21 mouse cellular contexts compared by ENCODE assay signal in the genomic region with DNA sequence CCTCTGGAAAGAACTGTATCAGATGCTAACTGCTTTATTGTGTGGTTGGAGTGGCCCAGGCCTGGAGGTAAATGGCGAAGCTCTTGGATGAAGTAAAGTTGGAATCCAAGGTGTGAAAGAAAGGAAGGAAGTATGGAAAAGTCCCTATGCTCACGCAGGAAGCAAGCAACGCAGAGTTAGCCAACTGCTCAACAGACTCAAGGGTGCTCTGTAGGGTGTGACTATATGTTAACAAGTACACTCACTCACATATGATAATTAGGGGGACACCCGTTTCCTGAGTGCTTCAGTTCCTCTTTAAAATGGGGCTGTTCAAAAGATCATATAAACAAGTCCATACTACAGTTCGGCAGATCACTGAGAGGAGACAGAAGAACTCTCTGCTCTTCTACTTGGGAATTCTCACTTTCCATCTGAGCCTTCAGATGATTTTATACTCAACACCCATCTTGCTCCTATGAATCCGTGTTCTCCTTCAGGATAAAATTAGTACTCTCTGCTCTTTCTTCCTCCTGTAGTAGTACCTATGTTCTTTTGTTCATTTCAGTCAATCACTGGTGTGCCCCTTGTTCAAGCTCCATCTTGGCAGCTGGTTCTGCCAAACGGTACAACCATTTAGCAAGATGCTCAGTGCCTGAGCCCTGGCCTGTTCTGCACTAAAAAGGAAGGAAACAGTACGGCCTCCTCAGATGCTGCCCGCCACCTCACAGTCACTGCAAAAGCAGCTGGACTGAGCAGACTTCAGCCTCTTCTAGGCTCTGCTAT. TPM values are rescaled to one million over a fixed set of nuclear protein-coding genes. Genes with fewer than 3 reads are reported as not detected.
DNase-seq lines count a peak whose midpoint lies in the region; ATAC-seq lines count a peak whose summit lies in the region.
"Had no signal": no experiment of that assay in that cellular context is flagged by ENCODE, and none has a peak within 500 bp of the region (broad histone marks: within the 10 kb centered on the region; RNA-seq: fewer than 3 reads in every experiment).

No protein-coding gene starts in this region.

- H3K9me3 ChIP-seq in forebrain, embryonic 12.5 days: no peaks in the 10 kb centered on the region
- no peaks in the 10 kb centered on the region for H3K9me3 ChIP-seq in forebrain, embryonic 15.5 days
- H3K9me3 ChIP-seq in limb, embryonic 10.5 days (replicated peaks): no peaks in the 10 kb centered on the region
- H3K9me3 ChIP-seq: embryonic facial prominence, embryonic 10.5 days; heart, embryonic 15.5 days; hindbrain, embryonic 15.5 days; midbrain, embryonic 12.5 days; stomach, embryonic 15.5 days had no signal

- no peaks in the 10 kb centered on the region for H3K4me1 ChIP-seq in forebrain, embryonic 12.5 days
- peaks cover 5% of the 10 kb centered on the region for H3K4me1 ChIP-seq in forebrain, embryonic 15.5 days
- H3K4me1 ChIP-seq in limb, embryonic 10.5 days: peaks cover 18% of the 10 kb centered on the region
- H3K4me1 ChIP-seq: heart, embryonic 15.5 days; hindbrain, embryonic 15.5 days; midbrain, embryonic 12.5 days; stomach, embryonic 15.5 days had no signal

- 81% methylated on average over 9 of the region's 9 CpGs for WGBS in forebrain, embryonic 12.5 days
- 60% methylated on average over 9 of the region's 9 CpGs for WGBS in forebrain, embryonic 15.5 days
- WGBS in limb, embryonic 10.5 days: 81% methylated on average over 9 of the region's 9 CpGs

- no peak for ATAC-seq in forebrain, embryonic 12.5 days (ENCODE audit: low FRiP score)
- ATAC-seq in forebrain, embryonic 15.5 days (replicated peaks): no peak
- peak; percentile 75 for ATAC-seq in granulocyte monocyte progenitor cell, adult 5-6 weeks (replicated peaks; ENCODE audit: poor library complexity, severe bottlenecking)
- ATAC-seq in neutrophil, adult 5-6 weeks (ENCODE audit: extremely low read depth, insufficient number of reproducible peaks, low FRiP score, poor library complexity, severe bottlenecking): peak; percentile 85

- no peak overlapping the region for H3K9ac ChIP-seq in forebrain, embryonic 12.5 days
- H3K9ac ChIP-seq in forebrain, embryonic 15.5 days (replicated peaks): no peak overlapping the region
- H3K9ac ChIP-seq: heart, embryonic 15.5 days; hindbrain, embryonic 15.5 days; midbrain, embryonic 12.5 days; stomach, embryonic 15.5 days had no signal

- peak; percentile 12 for DNase-seq in spleen, adult 12 weeks (ENCODE audit: low spot score)
- DNase-seq in spleen, postnatal 10 days (ENCODE audit: low spot score in 2 of 2): no peak
- DNase-seq in limb, embryonic 10.5 days (ENCODE audit: low spot score): no peak
- DNase-seq in cerebellum, adult 11-12 months: no peak
- DNase-seq: adrenal gland, postnatal 14 days; cerebellum, postnatal 10 days; kidney, adult 18-20 months; kidney, postnatal 25 days; lung, postnatal 14 days; thymus, postnatal 25 days had no signal

- H3K27me3 ChIP-seq in forebrain, embryonic 12.5 days: no peaks in the 10 kb centered on the region
- no peaks in the 10 kb centered on the region for H3K27me3 ChIP-seq in forebrain, embryonic 15.5 days
- H3K27me3 ChIP-seq in limb, embryonic 10.5 days (ENCODE audit: low read depth, poor library complexity, severe bottlenecking): no peaks in the 10 kb centered on the region
- H3K27me3 ChIP-seq: heart, embryonic 15.5 days; hindbrain, embryonic 15.5 days; midbrain, embryonic 12.5 days; stomach, embryonic 15.5 days had no signal

- no peak overlapping the region for H3K4me3 ChIP-seq in forebrain, embryonic 12.5 days (replicated peaks)
- H3K4me3 ChIP-seq in forebrain, embryonic 15.5 days: no peak overlapping the region
- H3K4me3 ChIP-seq in limb, embryonic 10.5 days: no peak overlapping the region
- H3K4me3 ChIP-seq: embryonic facial prominence, embryonic 10.5 days; erythroblast, embryonic 14.5 days; heart, embryonic 15.5 days; hindbrain, embryonic 15.5 days; midbrain, embryonic 12.5 days; stomach, embryonic 15.5 days had no signal

- H3K27ac ChIP-seq in forebrain, embryonic 12.5 days: 0 out of 2 replicates have a peak overlapping the region, but pooled peaks have one; percentile 3
- no peak overlapping the region; the same call in 1 of the 2 replicates for H3K27ac ChIP-seq in forebrain, embryonic 15.5 days (replicated peaks)
- H3K27ac ChIP-seq in limb, embryonic 10.5 days: no peak overlapping the region
- H3K27ac ChIP-seq: embryonic facial prominence, embryonic 10.5 days; heart, embryonic 15.5 days; hindbrain, embryonic 15.5 days; midbrain, embryonic 12.5 days; stomach, embryonic 15.5 days had no signal

- no peak overlapping the region for H3K4me2 ChIP-seq in forebrain, embryonic 12.5 days
- H3K4me2 ChIP-seq in forebrain, embryonic 15.5 days (replicated peaks): no peak overlapping the region
- H3K4me2 ChIP-seq: heart, embryonic 15.5 days; hindbrain, embryonic 15.5 days; liver, embryonic 11.5 days; midbrain, embryonic 12.5 days; stomach, embryonic 15.5 days had no signal

- no peaks in the 10 kb centered on the region for H3K36me3 ChIP-seq in forebrain, embryonic 12.5 days (replicated peaks)
- no peaks in the 10 kb centered on the region for H3K36me3 ChIP-seq in forebrain, embryonic 15.5 days
- H3K36me3 ChIP-seq in limb, embryonic 10.5 days: no peaks in the 10 kb centered on the region
- H3K36me3 ChIP-seq: embryonic facial prominence, embryonic 10.5 days; heart, embryonic 15.5 days; hindbrain, embryonic 15.5 days; midbrain, embryonic 12.5 days; stomach, embryonic 15.5 days had no signal

RNA-seq across cellular contexts. Expression of gene Rasgrp1, which starts 14.1 kb away (rescaled TPM):
- polyA plus RNA-seq in forebrain, embryonic 12.5 days (2016; fragmentation: Nextera tagmentation; extraction: Ambion mirVana): 6.9 and 10.5 TPM in 2 replicates
- 3.8 and 4.3 TPM in 2 replicates for polyA plus RNA-seq in forebrain, embryonic 15.5 days (2015; fragmentation: Nextera tagmentation; extraction: Ambion mirVana)
- total RNA-seq in granulocyte monocyte progenitor cell, adult 5-6 weeks (2014; fragmentation: Nextera tagmentation): not detected in 2 replicates
- 0.10 TPM in 1 of 2 replicates, not detected in the other for total RNA-seq in granulocyte monocyte progenitor cell, adult 5-6 weeks (2017)
- 104 and 113 TPM in 2 replicates for total RNA-seq in neutrophil, adult 5-6 weeks (2017)
- polyA plus RNA-seq in limb, embryonic 10.5 days (2016; fragmentation: Nextera tagmentation; extraction: Ambion mirVana): 0.21 and 0.40 TPM in 2 replicates
- polyA plus RNA-seq: erythroblast, embryonic 14.5 days had no signal

Comparison
In these comparisons a context has a peak if more than half of its experiments do, and no peak if none do; other contexts are left out.
1. ATAC-seq: peak in granulocyte monocyte progenitor cell, adult 5-6 weeks (single experiment) and neutrophil, adult 5-6 weeks (single experiment); none in forebrain, embryonic 12.5 days (single experiment) and forebrain, embryonic 15.5 days (single experiment).